Mouse (Mus musculus) T-helper 17 cell (primary cell): ENCODE data around the gene Eif4a3.
"Not testable (repeated sequence)": the region's sequence is repeated elsewhere in the genome, so short reads cannot be mapped to it uniquely, and the experiment has no call there.

Source experiments
- in situ Hi-C, 2 experiments: fragments of 300-600 bp; cut with MboI, MseI; formaldehyde crosslinking; loops; 1 replicate in 1 of 2; 2 replicates in 1 of 2; pipeline ENCODE4 v1.15.1; 2025; ENCODE audit warnings: high pct_unique_total_duplicates in 2 of 2

The Eif4a3 gene

GRCm38 (mm10) chr11:119298917-119299316 lies 972 bp downstream of the Eif4a3 start:
- in situ Hi-C loops = no loop called here

DNA sequence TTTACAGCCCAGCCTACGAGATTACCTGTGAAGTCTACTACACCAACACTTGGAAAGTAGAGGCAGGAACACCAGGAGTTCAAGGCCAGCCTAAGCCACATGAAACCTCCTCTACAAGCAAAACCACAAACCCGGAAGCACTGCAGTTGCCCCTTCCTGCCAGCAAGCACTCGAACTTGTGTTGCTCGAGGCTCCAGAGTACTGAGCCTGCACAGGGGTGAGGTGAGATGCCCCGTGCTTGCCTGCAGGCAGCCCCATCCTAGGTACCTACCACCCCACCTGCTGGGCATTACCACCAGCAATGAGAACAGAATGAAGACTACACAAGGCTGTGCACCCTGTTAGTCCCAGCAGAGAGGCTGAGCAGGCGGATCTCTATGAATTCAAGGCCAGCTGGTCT lies 1.9 kb downstream of the Eif4a3 start:
- in situ Hi-C loops = no loop called here

DNA sequence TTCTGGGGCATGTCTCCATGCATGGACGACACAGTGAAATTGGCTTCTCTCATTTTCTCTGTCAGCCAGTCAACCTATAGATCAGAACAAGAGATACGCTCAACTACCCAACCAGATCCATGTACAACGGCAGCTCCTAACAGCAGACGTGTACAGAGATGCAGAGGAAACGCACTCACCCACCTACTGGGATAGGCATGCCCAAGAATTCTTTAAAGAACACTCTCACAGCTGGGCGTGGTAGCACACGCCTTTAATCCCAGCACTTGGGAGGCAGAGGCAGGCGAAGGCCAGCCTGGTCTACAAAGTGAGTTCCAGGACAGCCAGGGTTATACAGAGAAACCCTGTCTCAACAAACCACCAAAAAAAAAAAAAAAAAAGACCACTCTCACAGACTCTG lies 7.0 kb downstream of the Eif4a3 start:
- in situ Hi-C loops = not testable (repeated sequence)

DNA sequence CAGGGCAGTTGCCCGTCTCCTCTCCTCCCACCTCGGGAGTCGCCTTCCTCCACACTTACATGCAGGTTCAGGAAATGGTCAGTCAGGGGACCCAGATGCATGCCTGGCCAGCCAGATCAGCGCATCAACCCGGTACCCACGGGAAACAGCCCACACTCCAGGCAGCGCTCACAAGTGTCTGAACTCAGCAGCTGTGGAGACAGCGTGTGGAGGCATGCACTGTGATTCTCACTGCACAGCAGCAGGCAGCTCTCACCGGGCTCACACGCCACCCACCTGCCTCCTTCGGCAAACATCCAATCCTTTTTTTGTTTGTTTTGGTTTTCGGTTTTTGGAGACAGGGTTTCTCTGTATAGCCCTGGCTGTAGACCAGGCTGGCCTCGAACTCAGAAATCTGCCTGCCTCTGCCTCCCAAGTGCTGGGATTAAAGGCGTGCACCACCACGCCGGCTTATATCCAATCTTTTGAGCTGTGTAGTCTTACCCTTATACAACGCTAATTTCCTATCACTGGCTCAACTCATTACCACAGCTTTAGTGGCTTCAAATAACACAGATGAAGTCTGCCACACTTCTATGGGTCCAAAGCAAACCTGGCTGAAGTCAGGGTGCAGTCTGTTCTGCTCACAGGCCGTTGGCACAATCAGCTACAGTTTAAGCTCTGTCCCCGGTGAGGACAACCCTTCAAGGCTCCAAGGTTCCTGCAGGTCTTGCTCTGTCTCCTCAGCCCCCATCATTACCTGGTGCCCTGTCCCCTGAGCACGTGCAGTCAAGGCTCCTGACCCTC lies 12.5 kb downstream of the Eif4a3 start:
- in situ Hi-C loops = loop anchor here in 1 of 2 experiments (5.0 kb wide), 1 partner anchor 80 kb away; no protein-coding TSS in a partner anchor

DNA sequence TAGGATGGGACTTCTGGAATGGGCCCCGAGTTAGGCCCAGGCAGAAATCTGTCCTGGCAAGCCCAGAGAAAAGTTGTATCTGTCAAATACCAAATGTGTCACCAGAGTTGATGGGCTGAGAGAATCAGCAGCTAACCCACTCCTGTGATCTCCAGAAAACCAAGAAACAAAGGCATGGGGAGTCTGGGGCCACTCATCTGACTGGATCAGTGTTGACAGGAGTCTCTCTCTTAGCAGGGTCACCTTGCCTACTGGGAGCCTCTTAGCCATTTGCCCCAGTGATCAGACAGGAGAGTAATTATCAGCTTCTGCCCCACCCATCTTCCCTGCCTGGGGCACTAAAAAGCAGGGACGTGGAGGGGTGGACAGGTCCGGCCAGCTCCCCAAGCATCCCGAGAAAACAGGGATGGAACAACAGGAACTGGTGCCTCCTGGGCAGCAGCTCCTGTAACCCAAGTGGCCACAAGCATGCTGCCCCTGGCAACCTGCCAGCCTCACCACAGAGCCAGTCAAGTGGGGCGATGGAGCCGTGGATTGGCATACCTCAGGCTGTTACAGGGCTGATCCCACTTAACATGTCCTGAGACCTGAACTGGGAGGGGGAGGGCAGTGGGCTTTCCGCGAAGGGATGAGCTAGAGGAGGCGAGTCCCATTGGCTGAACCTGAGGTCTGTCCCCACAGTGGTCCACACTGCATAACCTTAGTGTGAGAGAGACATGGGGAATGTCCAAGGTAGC lies 13.9 kb downstream of the Eif4a3 start:
- in situ Hi-C loops = loop anchor here in 1 of 2 experiments (5.0 kb wide), 1 partner anchor 79 kb away; no protein-coding TSS in a partner anchor

DNA sequence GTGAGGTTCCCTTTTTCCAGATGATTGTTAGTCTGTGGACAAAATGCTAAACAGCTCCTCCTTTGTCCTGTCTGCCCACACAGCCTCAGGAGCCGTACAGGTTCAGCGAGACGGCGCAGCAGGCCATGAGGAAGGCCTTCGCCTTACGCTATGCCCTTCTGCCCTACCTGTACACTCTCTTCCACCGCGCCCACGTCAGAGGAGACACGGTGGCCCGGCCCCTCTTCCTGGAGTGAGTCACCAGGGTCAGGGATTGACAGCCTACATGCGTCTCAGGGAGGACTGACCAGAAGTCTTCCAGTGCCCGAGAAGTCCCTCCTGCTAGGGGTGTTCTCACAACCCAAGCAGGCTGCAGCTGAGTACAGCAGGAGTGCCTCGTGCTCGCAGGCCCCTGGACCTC lies 18.9 kb downstream of the Eif4a3 start:
- in situ Hi-C loops = no loop called here

- in situ Hi-C loops = no loop called here
These were observed 26.5 kb downstream of the Eif4a3 start for GRCm38 (mm10) chr11:119273186-119273930.

GRCm38 (mm10) chr11:119272492-119272891 lies 27.4 kb downstream of the Eif4a3 start:
- in situ Hi-C loops = not testable (repeated sequence)

DNA sequence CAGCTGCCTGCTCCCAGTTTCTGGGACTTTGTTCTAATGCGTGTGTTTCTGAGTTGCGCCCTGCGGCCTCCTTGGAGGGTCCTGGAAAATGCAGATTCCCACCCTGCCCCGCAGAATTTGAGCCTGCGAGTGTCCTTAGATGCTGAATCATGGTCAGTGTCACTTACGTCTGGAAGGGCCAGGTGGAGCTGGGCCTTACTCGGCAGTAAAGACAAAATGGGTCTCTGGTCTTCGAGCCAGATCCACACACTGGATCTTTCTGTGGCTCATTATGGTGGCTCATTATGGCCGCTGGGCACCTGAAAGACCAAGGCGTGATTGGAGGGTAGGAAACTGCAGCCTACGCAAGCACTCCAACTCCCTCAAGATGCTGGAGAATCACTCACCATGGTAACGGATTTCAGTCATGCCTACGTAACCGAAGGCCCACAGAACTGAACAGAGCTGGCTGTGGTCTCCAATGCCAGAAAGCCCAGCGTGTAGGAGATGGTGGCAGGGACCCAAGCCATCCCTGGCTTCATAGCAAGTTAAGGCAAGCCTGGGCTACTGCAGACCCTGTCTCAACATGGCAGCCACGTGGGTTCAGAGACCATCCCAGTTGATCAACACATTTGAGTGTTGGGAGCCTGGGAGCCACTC lies 31.2 kb downstream of the Eif4a3 start:
- in situ Hi-C loops = no loop called here

- in situ Hi-C loops = no loop called here
These were observed 31.9 kb downstream of the Eif4a3 start, which contains the start of gene Gaa for GRCm38 (mm10) chr11:119267768-119268556. TSS of gene Gaa (plus strand) at chr11:119267887.

- in situ Hi-C loops = no loop called here
These were observed 32.6 kb downstream of the Eif4a3 start for GRCm38 (mm10) chr11:119267241-119267674.

DNA sequence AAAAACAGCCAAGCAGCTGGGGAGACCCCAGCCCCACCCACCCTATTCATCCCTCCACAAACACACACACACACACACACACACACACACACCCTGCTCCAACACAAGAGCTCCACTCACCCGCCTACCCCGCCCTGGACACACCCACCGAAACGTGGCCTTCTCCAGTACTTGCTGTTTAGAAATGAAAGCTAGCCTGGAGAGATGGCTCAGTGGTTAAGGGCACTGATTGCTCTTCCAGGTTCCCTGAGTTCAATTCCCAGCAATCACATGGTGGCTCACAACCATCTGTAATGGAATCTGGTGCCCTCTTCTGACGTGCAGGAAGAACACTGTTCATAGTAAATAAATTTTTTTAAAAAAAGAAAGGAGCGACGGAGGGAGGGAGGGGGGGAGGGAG lies 34.1 kb downstream of the Eif4a3 start:
- in situ Hi-C loops = no loop called here

DNA sequence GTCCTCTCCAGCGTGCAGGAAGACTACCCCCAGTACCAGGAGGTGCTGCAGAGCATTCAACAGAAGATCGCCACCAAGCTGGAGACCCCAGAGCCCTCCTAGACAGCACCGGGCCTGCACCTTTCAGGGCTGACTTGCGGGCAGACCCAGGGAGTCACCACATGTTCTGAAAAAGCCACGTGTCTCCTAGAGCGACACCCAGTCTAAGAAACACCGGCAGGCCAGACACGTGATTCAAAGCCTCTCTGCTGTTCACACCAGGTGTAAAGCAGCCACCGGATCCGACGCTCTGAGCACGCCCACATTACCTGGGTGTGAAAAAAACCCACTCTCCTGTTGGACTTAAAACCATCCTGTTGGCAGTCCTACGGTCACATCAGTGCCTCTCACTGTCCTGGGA lies 35.5 kb downstream of the Eif4a3 start:
- in situ Hi-C loops = no loop called here

GRCm38 (mm10) chr11:119259977-119260376 lies 39.9 kb downstream of the Eif4a3 start:
- in situ Hi-C loops = no loop called here

DNA sequence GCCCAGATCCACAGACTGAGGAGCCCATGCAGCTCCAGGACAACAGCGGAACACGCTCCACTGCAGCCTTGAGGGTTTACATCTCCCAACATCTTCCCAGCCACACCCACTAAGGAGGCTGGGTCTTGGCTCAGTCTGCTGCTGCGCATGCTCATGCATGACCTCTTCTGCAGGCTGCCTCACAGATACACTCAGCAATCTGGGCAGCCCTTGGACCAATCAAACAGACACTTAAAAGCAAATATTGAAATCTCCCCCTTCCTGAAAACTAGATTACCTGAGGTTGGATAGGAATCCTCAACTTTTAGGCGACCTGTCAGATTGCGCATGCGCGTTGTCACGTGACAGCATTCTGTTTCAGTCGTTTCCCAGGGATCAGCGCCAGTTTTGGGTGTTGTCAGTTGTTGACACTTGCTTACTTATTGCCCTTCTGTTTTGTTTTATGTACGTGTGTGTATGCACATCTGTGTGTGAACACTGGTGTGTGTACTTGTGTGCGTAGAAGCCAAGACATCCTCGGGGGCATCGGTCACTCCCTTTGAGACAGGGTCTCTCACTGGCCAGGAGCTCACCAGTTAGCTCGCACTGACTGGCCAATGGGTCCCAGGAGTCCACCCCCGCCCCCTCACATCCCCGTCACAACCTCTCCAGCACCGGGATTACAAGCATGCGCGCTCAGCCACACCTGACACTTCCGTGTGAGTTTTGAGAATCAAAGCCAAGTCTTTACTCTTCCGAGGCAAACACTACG lies 41.1 kb downstream of the Eif4a3 start:
- in situ Hi-C loops = no loop called here

DNA sequence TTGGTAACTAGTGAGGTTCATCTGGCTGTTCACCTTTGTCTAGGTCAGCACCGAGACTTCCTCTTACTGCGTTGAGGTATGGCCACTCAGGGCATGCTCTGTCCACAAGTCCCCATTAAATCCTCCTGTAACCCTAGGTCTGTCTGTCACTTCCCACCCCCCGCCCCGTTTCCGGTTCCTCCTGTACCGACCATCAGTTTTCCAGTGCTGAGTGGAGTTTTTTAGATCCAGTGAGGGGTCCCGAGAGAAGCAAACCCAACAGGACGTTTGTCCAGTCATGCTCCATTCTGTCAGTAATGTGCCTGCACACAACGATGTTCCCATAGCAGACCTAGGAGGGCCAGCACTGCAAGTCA lies 41.7 kb downstream of the Eif4a3 start:
- in situ Hi-C loops = no loop called here

- in situ Hi-C loops = not testable (repeated sequence)
These were observed 43.3 kb downstream of the Eif4a3 start for GRCm38 (mm10) chr11:119256557-119256956.

- in situ Hi-C loops = no loop called here
These were observed 46.9 kb downstream of the Eif4a3 start for GRCm38 (mm10) chr11:119252854-119253541.

GRCm38 (mm10) chr11:119250998-119251397 lies 48.9 kb downstream of the Eif4a3 start:
- in situ Hi-C loops = no loop called here
